Mouse (Mus musculus) stomach, postnatal 0 days (tissue): Measurements from ENCODE around the gene Cd55b.
"Not testable (repeated sequence)": the region's sequence is repeated elsewhere in the genome, so short reads cannot be mapped to it uniquely, and the experiment has no call there.

Experiments
- CTCF ChIP-seq: IDR thresholded peaks from 2 replicates; pipeline ENCODE4 v1.5.1; 2016; ENCODE audit warnings: antibody characterized with exemption, low read depth, mild to moderate bottlenecking, moderate library complexity
- EP300 ChIP-seq: optimal IDR thresholded peaks from 2 replicates; pipeline ENCODE3; 2016; ENCODE audit warnings: antibody characterized with exemption

GRCm38 (mm10) chr1:130397109-130397508 lies 25.7 kb downstream of the Cd55b start:
- TF ChIP-seq EP300, result not testable (repeated sequence)
- 0 out of 2 replicates have a peak, but pooled peaks have one; percentile 15 for TF ChIP-seq CTCF
